10 mouse cellular contexts compared by ENCODE assay signal in genomic region chr9:37455868-37456267, GRCm38 (mm10). TPM values are rescaled to one million over a fixed set of nuclear protein-coding genes. Genes with fewer than 3 reads are reported as not detected.
A peak's percentile ranks its signal among the peaks of the same experiment; 100 is the strongest.
DNase-seq lines count a peak whose midpoint lies in the region; ATAC-seq and TF ChIP-seq lines count a peak whose summit lies in the region.
"Had no signal": no experiment of that assay in that cellular context is flagged by ENCODE, and none has a peak within 500 bp of the region (broad histone marks: within the 10 kb centered on the region; RNA-seq: fewer than 3 reads in every experiment).

No protein-coding gene starts in this region.

- H3K4me3 ChIP-seq in kidney, postnatal 0 days (replicated peaks; ENCODE audit: low read depth, low read length), result no peak overlapping the region
- 0 out of 2 replicates have a peak overlapping the region, but pooled peaks have one; percentile 27 for H3K4me3 ChIP-seq in forebrain, embryonic 14.5 days (ENCODE audit: low read depth, low read length)
- H3K4me3 ChIP-seq in limb, embryonic 10.5 days, result peak overlapping the region; percentile 47
- peak overlapping the region; percentile 22 for H3K4me3 ChIP-seq in neural tube, embryonic 13.5 days

- no peaks in the 10 kb centered on the region; the same call in none of the 2 replicates for H3K4me1 ChIP-seq in kidney, postnatal 0 days (replicated peaks; ENCODE audit: insufficient read depth, low read length)
- H3K4me1 ChIP-seq in forebrain, embryonic 14.5 days (ENCODE audit: control insufficient read depth, insufficient read depth, low read length), result peaks cover 64% of the 10 kb centered on the region
- H3K4me1 ChIP-seq in limb, embryonic 10.5 days, result peaks cover 53% of the 10 kb centered on the region
- peaks cover 94% of the 10 kb centered on the region for H3K4me1 ChIP-seq in neural tube, embryonic 13.5 days (replicated peaks)

- peaks cover 84% of the 10 kb centered on the region for H3K27me3 ChIP-seq in kidney, postnatal 0 days (ENCODE audit: insufficient read depth, low read length)
- H3K27me3 ChIP-seq in forebrain, embryonic 14.5 days (replicated peaks; ENCODE audit: control insufficient read depth, insufficient read depth, low read length), result peaks cover 3% of the 10 kb centered on the region; the same call in 1 of the 2 replicates
- H3K27me3 ChIP-seq in limb, embryonic 10.5 days (ENCODE audit: low read depth, poor library complexity, severe bottlenecking), result peaks cover 100% of the 10 kb centered on the region
- H3K27me3 ChIP-seq in neural tube, embryonic 13.5 days, result peaks cover 85% of the 10 kb centered on the region

- 3% methylated on average over 8 of the region's 8 CpGs for WGBS in kidney, postnatal 0 days
- WGBS in forebrain, embryonic 14.5 days, result 2% methylated on average over 8 of the region's 8 CpGs
- 2% methylated on average over 8 of the region's 8 CpGs for WGBS in limb, embryonic 10.5 days
- 3% methylated on average over 8 of the region's 8 CpGs for WGBS in neural tube, embryonic 13.5 days

- DNase-seq in kidney, postnatal 0 days (ENCODE audit: low spot score), result no peak
- no peak for DNase-seq in kidney, adult 11 months
- DNase-seq in forebrain, embryonic 14.5 days (ENCODE audit: low spot score), result peak; percentile 5
- no peak for DNase-seq in limb, embryonic 10.5 days (ENCODE audit: low spot score)
- no peak for DNase-seq in cerebellum, adult 18-20 months
- no peak for DNase-seq in yolk sac, embryonic 10.5 days (ENCODE audit: low spot score)
- no peak for DNase-seq in urinary bladder, postnatal 10 days (ENCODE audit: low spot score)
- DNase-seq: gastrocnemius, postnatal 10 days had no signal

- no peak overlapping the region for H3K9ac ChIP-seq in kidney, postnatal 0 days (ENCODE audit: low read depth, low read length)
- H3K9ac ChIP-seq in forebrain, embryonic 14.5 days (ENCODE audit: low read length), result peak overlapping the region; percentile 44; the same call in 1 of the 2 replicates
- H3K9ac ChIP-seq in neural tube, embryonic 13.5 days, result peak overlapping the region; percentile 49; the same call in 1 of the 2 replicates

- H3K9me3 ChIP-seq in kidney, postnatal 0 days (replicated peaks; ENCODE audit: low read length), result no peaks in the 10 kb centered on the region
- H3K9me3 ChIP-seq in forebrain, embryonic 14.5 days (replicated peaks; ENCODE audit: control insufficient read depth, low read length), result no peaks in the 10 kb centered on the region
- H3K9me3 ChIP-seq in limb, embryonic 10.5 days (replicated peaks), result no peaks in the 10 kb centered on the region
- H3K9me3 ChIP-seq in neural tube, embryonic 13.5 days, result no peaks in the 10 kb centered on the region

- H3K27ac ChIP-seq in kidney, postnatal 0 days, result no peak overlapping the region
- peak overlapping the region; percentile 77; the same call in 1 of the 2 replicates for H3K27ac ChIP-seq in forebrain, embryonic 14.5 days (ENCODE audit: low read depth, low read length)
- no peak overlapping the region for H3K27ac ChIP-seq in limb, embryonic 10.5 days
- peak overlapping the region; percentile 94 for H3K27ac ChIP-seq in neural tube, embryonic 13.5 days (replicated peaks)

- H3K4me2 ChIP-seq in kidney, postnatal 0 days (ENCODE audit: low read length), result peak overlapping the region; percentile 43; the same call in 1 of the 2 replicates
- H3K4me2 ChIP-seq in forebrain, embryonic 14.5 days (ENCODE audit: low read length), result peak overlapping the region; percentile 47
- H3K4me2 ChIP-seq in neural tube, embryonic 13.5 days, result peak overlapping the region; percentile 88

- TF ChIP-seq CTCF in kidney, postnatal 0 days (IDR thresholded peaks at IDR 0.05; ENCODE audit: low read depth), result no peak

- no peaks in the 10 kb centered on the region for H3K36me3 ChIP-seq in kidney, postnatal 0 days (ENCODE audit: insufficient read depth, low read length)
- H3K36me3 ChIP-seq in forebrain, embryonic 14.5 days (ENCODE audit: control insufficient read depth, insufficient read depth, low read length), result no peaks in the 10 kb centered on the region
- no peaks in the 10 kb centered on the region for H3K36me3 ChIP-seq in limb, embryonic 10.5 days
- H3K36me3 ChIP-seq in neural tube, embryonic 13.5 days, result no peaks in the 10 kb centered on the region

- no peak for ATAC-seq in kidney, postnatal 0 days (replicated peaks; ENCODE audit: low FRiP score, low read depth)
- no peak for ATAC-seq in forebrain, embryonic 14.5 days
- ATAC-seq in neural tube, embryonic 13.5 days (ENCODE audit: low read depth), result no peak
- ATAC-seq: activated CD4-positive, CD25-positive, alpha-beta regulatory T cell, adult 4 months had no signal

RNA-seq across cellular contexts. Expression of gene Robo3, which starts 22.8 kb away (rescaled TPM):
- 0.25 and 0.51 TPM in 2 replicates for polyA plus RNA-seq in kidney, postnatal 0 days (2015; fragmentation: Nextera tagmentation; extraction: Ambion mirVana)
- 2.5 and 2.6 TPM in 2 replicates for polyA plus RNA-seq in forebrain, embryonic 14.5 days (2014; fragmentation: Nextera tagmentation; extraction: Ambion mirVana)
- polyA plus RNA-seq in limb, embryonic 10.5 days (2016; fragmentation: Nextera tagmentation; extraction: Ambion mirVana), result 0.10 TPM in 1 of 2 replicates, not detected in the other
- polyA plus RNA-seq in neural tube, embryonic 13.5 days (2015; fragmentation: Nextera tagmentation; extraction: Ambion mirVana), result 63.2 and 65.0 TPM in 2 replicates
- polyA plus RNA-seq: activated CD4-positive, CD25-positive, alpha-beta regulatory T cell, adult 4 months had no signal

RNA-seq across cellular contexts. Expression of gene Msantd2, which starts 33.3 kb away (rescaled TPM):
- polyA plus RNA-seq in kidney, postnatal 0 days (2015; fragmentation: Nextera tagmentation; extraction: Ambion mirVana), result 15.1 and 16.9 TPM in 2 replicates
- 29.2 and 33.6 TPM in 2 replicates for polyA plus RNA-seq in forebrain, embryonic 14.5 days (2014; fragmentation: Nextera tagmentation; extraction: Ambion mirVana)
- polyA plus RNA-seq in limb, embryonic 10.5 days (2016; fragmentation: Nextera tagmentation; extraction: Ambion mirVana), result 33.1 and 38.0 TPM in 2 replicates
- 33.4 and 33.7 TPM in 2 replicates for polyA plus RNA-seq in neural tube, embryonic 13.5 days (2015; fragmentation: Nextera tagmentation; extraction: Ambion mirVana)

RNA-seq across cellular contexts. Expression of gene Robo4, which starts 54.2 kb away (rescaled TPM):
- polyA plus RNA-seq in kidney, postnatal 0 days (2015; fragmentation: Nextera tagmentation; extraction: Ambion mirVana), result 17.5 and 19.4 TPM in 2 replicates
- 3.3 and 3.7 TPM in 2 replicates for polyA plus RNA-seq in forebrain, embryonic 14.5 days (2014; fragmentation: Nextera tagmentation; extraction: Ambion mirVana)
- polyA plus RNA-seq in limb, embryonic 10.5 days (2016; fragmentation: Nextera tagmentation; extraction: Ambion mirVana), result 9.9 and 10.3 TPM in 2 replicates
- 6.2 and 7.8 TPM in 2 replicates for polyA plus RNA-seq in neural tube, embryonic 13.5 days (2015; fragmentation: Nextera tagmentation; extraction: Ambion mirVana)
- polyA plus RNA-seq: activated CD4-positive, CD25-positive, alpha-beta regulatory T cell, adult 4 months had no signal

Comparison
In these comparisons a context has a peak if more than half of its experiments do, and no peak if none do; other contexts are left out.
1. H3K27ac ChIP-seq: peak in forebrain, embryonic 14.5 days (single experiment) and neural tube, embryonic 13.5 days (single experiment); none in kidney, postnatal 0 days (single experiment) and limb, embryonic 10.5 days (single experiment).
2. RNA of gene Robo3, which starts 22.8 kb away (polyA plus RNA-seq): 63.2 to 65.0 TPM in neural tube, embryonic 13.5 days; 2.5 to 2.6 TPM in forebrain, embryonic 14.5 days, 0.25 to 0.51 TPM in kidney, postnatal 0 days and 0.10 TPM in limb, embryonic 10.5 days; every median in the first group is over 10 times any median in the second.
3. Peak in every context shown above with its lines, with median percentiles within 50 percentile points of each other: H3K4me2 ChIP-seq.